Mouse (Mus musculus) central nervous system, embryonic 14 days (tissue): ENCODE measurements around the gene Daam2. TPM values are rescaled to one million over a fixed set of nuclear protein-coding genes. Genes with fewer than 3 reads are reported as not detected.

Experiments
- polyA plus RNA-seq: library from polyadenylated mRNA; depleted of rRNA; stranded (reverse); fragments of >200 nt; gene quantifications from 2 replicates; pipeline ENCODE4 v1.2.3, GENCODE M21; 2012; rRNA removed

Gene Daam2
- 10.4 and 16.3 TPM in 2 replicates for polyA plus RNA-seq

DNA sequence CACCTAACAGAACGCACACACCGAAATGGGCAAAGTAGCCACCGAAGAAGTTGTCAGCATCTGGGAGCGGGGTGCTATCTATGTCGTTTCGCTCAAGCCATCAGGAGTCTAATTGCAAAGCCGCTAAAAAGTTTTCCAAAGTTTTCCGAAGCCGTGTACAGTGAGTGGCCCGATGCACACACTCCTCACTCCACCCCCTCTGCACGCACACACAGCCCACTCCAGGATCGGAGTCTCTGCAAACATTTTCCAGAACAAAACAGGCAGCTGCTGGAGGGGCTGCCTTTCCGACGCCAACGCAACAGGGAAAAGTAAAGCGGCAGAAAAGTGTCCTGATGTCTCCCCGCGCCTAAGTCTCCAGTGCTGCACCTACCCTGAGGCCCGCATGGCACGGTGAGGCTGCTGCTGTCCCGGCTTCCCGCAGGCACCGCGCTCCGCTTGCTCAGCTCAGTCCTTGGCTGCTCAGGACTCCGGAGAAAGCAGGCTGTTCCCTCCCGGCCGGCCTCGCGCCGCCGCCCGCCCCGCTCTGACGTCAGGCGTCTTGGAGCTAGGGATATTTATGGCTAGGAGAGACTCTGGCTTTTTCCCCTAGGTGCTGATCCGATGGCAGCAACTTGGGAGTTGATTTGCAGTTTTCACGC is at the start of gene Daam2:
Daam2 (minus strand) TSS at position 514 of the 641 bp plus-strand sequence.

GRCm38 (mm10) chr17:49428239-49428688 is 135.9 kb downstream of the Daam2 start, which contains the start of gene Mocs1:
Gene Mocs1, plus strand, starts transcription at chr17:49428362.

Other genes starting within 250 kb of the Daam2 start
- gene Mocs1, start 136.0 kb downstream of the Daam2 start, polyA plus RNA-seq = 9.2 and 10.8 TPM in 2 replicates
- gene Kif6, start 50.8 kb upstream of the Daam2 start, polyA plus RNA-seq = 1.5 and 1.6 TPM in 2 replicates